Mouse (Mus musculus) small intestine, adult 2 months (tissue): ENCODE measurements around the gene Nyap1.

Experiments used
- CTCF ChIP-seq: fragments of 200-500 bp; IDR thresholded peaks from 2 replicates; pipeline ENCODE4 v1.5.1; 2012; ENCODE audit warnings: low read depth, mild to moderate bottlenecking, control low read depth, inconsistent platforms, low read length, moderate library complexity, mixed read lengths; ENCODE audit not compliant: insufficient replicate concordance, insufficient read length; ENCODE audit errors: extremely low read depth
- POLR2A ChIP-seq: fragments of 200-500 bp; IDR thresholded peaks from 2 replicates; pipeline ENCODE4 v1.6.1; 2012; ENCODE audit warnings: low read depth, mild to moderate bottlenecking, control low read depth, inconsistent platforms, low read length, moderate library complexity

- TF ChIP-seq CTCF (no peak), POLR2A (no peak)
Measured at GRCm38 (mm10) chr5:137768475-137768874, 27.1 kb upstream of the Nyap1 start.
